Mouse (Mus musculus) liver, embryonic 14.5 days (tissue): ENCODE measurements around the gene Lancl1. TPM values are rescaled to one million over a fixed set of nuclear protein-coding genes. Genes with fewer than 3 reads are reported as not detected.

Source experiments
- ATAC-seq: fragments of 200-750 bp; cut with Nextera tagmentation; 2 replicates; pipeline ENCODE4 v1.8.0; 2017; ENCODE audit warnings: moderate number of reproducible peaks, mild to moderate bottlenecking, moderate library complexity; ENCODE audit not compliant: insufficient read depth
- DNase-seq, 3 experiments: peaks; one replicate each; pipeline ENCODE4 v3.0.0-alpha.2; 2012 to 2013; ENCODE audit warnings: low read depth in 3 of 3, low spot score in 3 of 3
- H3K27ac ChIP-seq: fragments of 300-500 bp; sonication (generic); 2 replicates; pipeline ENCODE4 v1.5.1; 2014; ENCODE audit warnings: moderate library complexity, mild to moderate bottlenecking, control low read depth, inconsistent platforms
- H3K27me3 ChIP-seq: fragments of 300-500 bp; sonication (generic); 2 replicates; pipeline ENCODE4 v1.6.1; 2014; ENCODE audit warnings: mild to moderate bottlenecking, low read length, moderate library complexity; ENCODE audit not compliant: control insufficient read depth, insufficient read depth
- H3K36me3 ChIP-seq: fragments of 300-500 bp; sonication (generic); replicated peaks from 2 replicates; pipeline ENCODE4 v1.6.1; 2014; ENCODE audit warnings: low read depth; ENCODE audit not compliant: control insufficient read depth, insufficient read depth
- H3K4me1 ChIP-seq, 2 experiments: fragments of 200-500 bp in 1 of 2; fragments of 300-500 bp in 1 of 2; sonication (generic) in 1 of 2; replicated peaks; 2 replicates each; pipeline ENCODE4 v1.6.1; 2012 to 2014; ENCODE audit warnings: antibody characterized with exemption in 1 of 2, inconsistent platforms in 1 of 2, low read length in 1 of 2; ENCODE audit not compliant: control insufficient read depth in 2 of 2, insufficient read depth in 2 of 2
- H3K4me2 ChIP-seq: fragments of 300-500 bp; sonication (generic); 2 replicates; pipeline ENCODE4 v1.6.1; 2014; ENCODE audit warnings: low read depth, mild to moderate bottlenecking, control low read depth, moderate library complexity
- H3K4me3 ChIP-seq, 2 experiments: fragments of 200-500 bp in 1 of 2; fragments of 300-500 bp in 1 of 2; sonication (generic) in 1 of 2; 2 replicates each; pipeline ENCODE4 v1.5.1; 2012 to 2014; ENCODE audit warnings: low read depth in 2 of 2, low read length in 2 of 2, mild to moderate bottlenecking in 2 of 2, control low read depth in 1 of 2, inconsistent platforms in 1 of 2, moderate library complexity in 1 of 2; ENCODE audit not compliant: insufficient read depth in 1 of 2
- H3K9ac ChIP-seq: fragments of 300-500 bp; sonication (generic); replicated peaks from 2 replicates; pipeline ENCODE4 v1.6.1; 2014; ENCODE audit warnings: mild to moderate bottlenecking, control low read depth, moderate library complexity
- H3K9me3 ChIP-seq: fragments of 300-500 bp; sonication (generic); 2 replicates; pipeline ENCODE4 v1.6.1; 2016; ENCODE audit warnings: low read length, mixed read lengths; ENCODE audit not compliant: control insufficient read depth
- CTCF ChIP-seq: IDR thresholded peaks from 2 replicates; pipeline ENCODE4 v1.5.1; 2016; ENCODE audit warnings: antibody characterized with exemption, low read depth, control low read depth
- EP300 ChIP-seq: IDR thresholded peaks from 2 replicates; pipeline ENCODE4 v1.6.1; 2016; ENCODE audit warnings: antibody characterized with exemption, low read depth
- WGBS: fragments of 180-500 bp; shearing (Covaris S2); extraction: QIAGEN DNeasy Blood & Tissue Kit; methylation state at CpG from one replicate; pipeline ENCODE4 v1.1.7; 2014; ENCODE audit not compliant: insufficient replicate concordance; 5-methylcytosine and 5-hydroxymethylcytosine counted together
- polyA plus RNA-seq, 2 experiments: library from polyadenylated mRNA; depleted of rRNA in 1 of 2; stranded (reverse) in 1 of 2; unstranded in 1 of 2; fragments of >200 nt; fragmentation: Nextera tagmentation in 1 of 2; extraction: Ambion mirVana in 1 of 2; gene quantifications; 2 replicates each; pipeline versions ENCODE4 v1.2.1 to v1.2.3; 2012 to 2014

The Lancl1 gene
- polyA plus RNA-seq, 2 experiments = 16.1 to 24.0 TPM

GRCm38 (mm10) chr1:66980129-66980528 lies 58.5 kb downstream of the Lancl1 start:
- DNase-seq = no peak
- H3K36me3 ChIP-seq = no peaks in the 10 kb centered on the region
- H3K27ac ChIP-seq = no peak overlapping the region
- 81% methylated on average over 1 of the region's 1 CpGs for WGBS
- no peaks in the 10 kb centered on the region for H3K9me3 ChIP-seq
- no peak overlapping the region for H3K4me3 ChIP-seq
- no peak for TF ChIP-seq EP300
- TF ChIP-seq CTCF = no peak
- H3K27me3 ChIP-seq = no peaks in the 10 kb centered on the region
- H3K4me1 ChIP-seq = no peaks in the 10 kb centered on the region
- no peak overlapping the region for H3K9ac ChIP-seq
- no peak overlapping the region for H3K4me2 ChIP-seq
- ATAC-seq = no peak

GRCm38 (mm10) chr1:66975456-66975855 lies 63.2 kb downstream of the Lancl1 start:
- no peaks in the 10 kb centered on the region for H3K36me3 ChIP-seq
- TF ChIP-seq EP300 (no peak), CTCF (no peak)
- H3K4me2 ChIP-seq = no peak overlapping the region
- H3K27me3 ChIP-seq = no peaks in the 10 kb centered on the region
- no peak overlapping the region for H3K9ac ChIP-seq
- no peak for DNase-seq
- no peak overlapping the region for H3K27ac ChIP-seq
- H3K4me1 ChIP-seq = no peaks in the 10 kb centered on the region
- H3K9me3 ChIP-seq = no peaks in the 10 kb centered on the region
- no peak overlapping the region for H3K4me3 ChIP-seq
- ATAC-seq = no peak
- 67% methylated on average over 2 of the region's 2 CpGs for WGBS

- H3K27me3 ChIP-seq = no peaks in the 10 kb centered on the region
- TF ChIP-seq CTCF (no peak), EP300 (no peak)
- no peak overlapping the region for H3K4me3 ChIP-seq
- no peak overlapping the region for H3K4me2 ChIP-seq
- no peak overlapping the region for H3K27ac ChIP-seq
- H3K36me3 ChIP-seq = no peaks in the 10 kb centered on the region
- H3K9me3 ChIP-seq = no peaks in the 10 kb centered on the region
- H3K4me1 ChIP-seq = no peaks in the 10 kb centered on the region
- 57% methylated on average over 4 of the region's 4 CpGs for WGBS
- DNase-seq (no peak), ATAC-seq (no peak)
- H3K9ac ChIP-seq = no peak overlapping the region
These were observed 73.8 kb downstream of the Lancl1 start for GRCm38 (mm10) chr1:66964857-66965256.

GRCm38 (mm10) chr1:66960536-66961243 lies 78.0 kb downstream of the Lancl1 start:
- H3K9me3 ChIP-seq = no peaks in the 10 kb centered on the region
- no peak overlapping the region for H3K4me2 ChIP-seq
- DNase-seq (no peak), ATAC-seq (no peak)
- no peaks in the 10 kb centered on the region for H3K27me3 ChIP-seq
- H3K27ac ChIP-seq = no peak overlapping the region
- H3K4me1 ChIP-seq = no peaks in the 10 kb centered on the region
- H3K36me3 ChIP-seq = no peaks in the 10 kb centered on the region
- H3K4me3 ChIP-seq = no peak overlapping the region
- WGBS = 44% methylated on average over 8 of the region's 8 CpGs
- no peak overlapping the region for H3K9ac ChIP-seq
- no peak for TF ChIP-seq CTCF
- no peak for TF ChIP-seq EP300

GRCm38 (mm10) chr1:66957361-66957760 lies 81.3 kb downstream of the Lancl1 start:
- ATAC-seq (no peak), DNase-seq (no peak)
- no peak overlapping the region for H3K4me3 ChIP-seq
- WGBS = 66% methylated on average over 3 of the region's 3 CpGs
- no peaks in the 10 kb centered on the region for H3K27me3 ChIP-seq
- H3K9ac ChIP-seq = no peak overlapping the region
- no peaks in the 10 kb centered on the region for H3K36me3 ChIP-seq
- no peak overlapping the region for H3K27ac ChIP-seq
- TF ChIP-seq EP300 (no peak), CTCF (no peak)
- H3K9me3 ChIP-seq = no peaks in the 10 kb centered on the region
- H3K4me1 ChIP-seq = no peaks in the 10 kb centered on the region
- no peak overlapping the region for H3K4me2 ChIP-seq
